Mouse (Mus musculus): ENCODE results near the gene Acp2.

GRCm38 (mm10) chr2:91229735-91230134 lies 27.1 kb downstream of the Acp2 start:
- TF ChIP-seq CTCF (IDR thresholded peaks at IDR 0.05; ENCODE audit: low read depth, low read length) = no peak
- no peak for TF ChIP-seq POLR2A (IDR thresholded peaks at IDR 0.05; ENCODE audit: borderline replicate concordance, low read depth, low read length)

Data from bone marrow macrophage, adult 2 months (primary cell).